Mouse (Mus musculus) gastrocnemius, adult 18-20 months (tissue): ENCODE data around the gene Klhl32. TPM values are rescaled to one million over a fixed set of nuclear protein-coding genes. Genes with fewer than 3 reads are reported as not detected.
"Not testable (repeated sequence)": the region's sequence is repeated elsewhere in the genome, so short reads cannot be mapped to it uniquely, and the experiment has no call there.

Source experiments
- DNase-seq: peaks from one replicate; pipeline ENCODE4 v3.0.0; 2021; ENCODE audit warnings: low spot score
- long read RNA-seq, 2 experiments: library from polyadenylated mRNA; stranded (forward); transcript quantifications; one replicate each; pipeline ENCODE4 v2.0.0; 2021
- total RNA-seq, 2 experiments: library from RNA; stranded (reverse); gene quantifications; 2 replicates each; pipeline ENCODE4 v1.2.3; 2021

Gene Klhl32
- under 1 TPM; 0.09 to 0.31 TPM for total RNA-seq
- long read RNA-seq, experiment 1: 0 reads
- long read RNA-seq, experiment 2, partial matches to known transcripts: 0 of 1 reads
- long read RNA-seq, experiment 2, other reads (novel, unspliced or antisense): 1 of 1 reads

DNA sequence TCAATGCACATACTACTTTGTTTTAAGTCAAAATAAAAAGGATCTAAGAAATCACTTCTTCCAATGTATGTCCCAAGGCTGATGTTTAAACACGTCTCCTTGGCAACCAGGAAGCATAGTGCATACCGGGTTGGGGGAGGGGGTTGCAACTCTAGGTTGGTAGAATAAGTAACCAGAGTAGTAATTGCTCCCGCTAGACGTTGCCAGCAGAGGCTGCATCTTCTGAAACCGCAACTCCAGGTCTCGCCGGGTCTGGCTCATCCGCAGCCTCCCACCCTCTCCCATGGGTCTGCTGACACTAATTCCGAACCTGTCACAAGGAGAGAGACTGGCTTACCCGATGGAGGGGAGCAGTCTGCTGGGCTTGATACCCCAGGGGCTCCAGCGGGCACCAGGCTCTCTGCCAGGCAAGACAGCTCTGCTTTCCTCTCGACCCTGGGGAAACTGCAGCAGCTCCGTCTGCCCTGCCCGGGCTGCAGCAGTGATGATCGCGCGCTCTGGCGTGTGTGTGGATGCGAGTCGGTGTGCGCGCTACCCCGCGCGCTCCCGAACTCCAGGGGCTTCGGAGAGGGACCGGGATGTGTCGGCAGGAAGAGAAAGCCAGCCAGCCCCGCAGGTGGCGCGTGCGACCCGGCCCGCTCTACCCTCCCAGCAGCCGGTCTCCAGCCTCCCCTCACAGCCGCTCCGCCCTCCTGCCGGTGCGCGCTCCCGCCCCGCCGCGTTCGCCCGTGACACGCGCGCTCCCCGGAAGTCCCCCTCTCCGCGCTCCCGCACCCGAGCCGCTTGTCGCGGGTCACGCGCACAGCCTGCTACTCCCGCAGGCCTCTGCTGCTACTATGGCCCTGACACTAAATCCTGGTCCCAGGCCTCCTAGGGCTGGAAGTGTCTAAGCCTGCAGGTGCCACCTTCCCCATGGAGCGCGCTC is at the start of gene Klhl32:
Gene Klhl32, minus strand, starts transcription at position 724 of the 925 bp plus-strand sequence.
- DNase-seq: peak; percentile 26

DNA sequence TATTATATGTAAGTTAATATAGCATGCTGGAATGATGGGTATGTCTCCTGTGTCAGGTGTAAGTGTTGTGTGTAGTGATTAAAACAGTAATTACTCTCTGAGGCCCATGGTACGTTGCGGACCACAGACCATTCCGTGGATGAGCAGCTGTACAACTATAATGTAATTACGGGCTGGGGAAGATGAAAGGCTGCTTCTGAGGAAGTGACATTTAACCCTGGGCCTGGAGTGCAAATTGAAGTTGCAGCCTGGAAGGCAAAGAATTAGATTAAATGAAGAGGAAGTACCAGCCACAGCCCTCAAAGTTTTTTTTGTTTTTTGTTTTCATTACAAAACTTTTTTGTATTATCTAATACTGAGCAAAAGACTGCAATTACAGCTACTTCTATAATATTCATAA is 48.2 kb upstream of the Klhl32 start:
- no peak for DNase-seq

DNA sequence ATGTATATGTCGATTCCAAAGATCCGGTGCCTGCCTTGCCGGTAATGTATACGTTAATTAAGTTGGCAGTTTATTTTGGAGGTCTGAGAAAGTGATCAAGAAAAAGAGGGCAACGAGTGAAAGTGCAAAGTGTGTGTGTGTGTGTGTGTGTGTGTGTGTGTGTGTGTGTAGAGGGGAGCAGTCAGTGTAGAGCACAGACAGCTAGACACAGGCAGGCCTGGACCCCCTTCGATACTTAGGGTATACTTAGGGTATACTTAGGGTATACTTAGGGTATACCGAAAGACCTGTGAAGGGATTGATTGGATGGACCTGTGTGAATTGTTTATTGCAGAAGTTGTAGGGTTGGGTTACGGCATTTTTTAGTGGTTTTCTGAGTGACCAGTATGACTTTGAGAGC is 47.7 kb upstream of the Klhl32 start:
- no peak for DNase-seq

DNA sequence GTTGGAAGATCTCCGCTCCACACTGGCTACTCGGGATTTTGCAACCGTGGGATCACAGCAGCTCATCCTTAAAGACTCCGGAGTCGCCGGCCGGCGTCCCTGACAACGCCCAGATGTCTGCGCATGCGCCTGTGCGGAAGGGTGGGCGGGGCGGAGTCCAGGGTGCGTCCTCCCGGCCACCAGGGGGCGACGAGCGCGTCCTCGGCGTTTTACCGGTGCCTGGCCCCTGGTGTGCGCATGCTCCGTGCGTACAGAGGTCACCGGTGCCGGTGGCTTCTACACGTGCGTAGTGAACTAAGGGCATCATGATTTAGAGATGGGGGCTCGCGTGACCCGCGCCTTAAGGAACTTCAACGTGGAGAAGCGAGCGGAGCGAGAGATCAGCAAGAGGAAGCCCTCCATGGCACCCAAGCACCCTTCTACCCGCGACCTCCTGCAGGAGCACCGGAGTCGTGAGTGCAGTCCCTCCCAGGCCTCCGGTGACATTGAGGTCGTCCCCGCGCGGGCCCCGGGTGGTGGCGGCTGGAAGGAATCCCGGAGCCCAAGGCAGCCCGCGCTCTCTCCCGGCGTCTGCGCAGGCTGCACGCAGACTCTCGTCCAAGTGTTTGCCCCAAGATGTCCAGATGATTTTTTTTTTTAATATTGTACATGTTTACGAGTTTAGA is 47.1 kb upstream of the Klhl32 start, which contains the start of gene Ndufaf4:
Gene Ndufaf4, plus strand, starts transcription at position 233 of the 665 bp plus-strand sequence.
- peak; percentile 97 for DNase-seq

DNA sequence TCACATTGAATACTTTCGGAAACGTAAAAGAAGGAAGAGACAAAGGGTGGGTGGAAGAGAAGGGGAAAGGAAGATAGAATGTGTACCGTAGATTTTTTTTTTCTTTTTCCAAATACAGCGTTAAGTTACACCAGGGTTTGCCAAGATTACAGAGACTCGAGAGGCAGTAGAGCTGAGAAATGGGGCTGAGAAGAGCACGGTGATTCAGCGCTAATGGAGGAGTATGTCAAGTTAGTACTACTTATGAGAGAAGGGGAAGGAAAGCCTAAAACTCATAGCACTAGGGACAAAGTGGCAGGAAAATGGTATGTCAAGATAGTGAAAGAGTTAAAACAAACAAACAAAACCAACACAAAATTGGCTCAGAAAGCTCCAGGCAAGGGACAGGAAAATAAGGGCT is 46.4 kb upstream of the Klhl32 start:
- DNase-seq: no peak

DNA sequence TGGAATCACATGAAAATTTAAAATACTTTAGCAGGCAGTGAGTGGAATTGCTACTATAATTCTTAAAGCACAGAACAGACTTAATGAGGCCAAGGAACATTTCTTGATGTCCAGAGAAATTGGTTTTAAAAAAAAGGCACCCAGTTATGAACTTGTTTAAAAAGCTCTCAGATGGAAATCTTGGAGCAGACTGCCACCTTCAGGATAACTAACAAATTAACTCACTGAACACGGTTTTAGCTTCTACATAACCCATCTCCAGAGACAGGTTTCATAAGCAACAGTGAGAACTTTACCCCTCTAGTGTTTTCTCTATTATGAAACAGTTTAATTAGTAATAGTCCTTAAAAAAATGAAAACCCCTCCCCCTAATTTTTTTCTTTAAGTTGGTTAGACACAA is 45.9 kb upstream of the Klhl32 start:
- peak; percentile 26 for DNase-seq

DNA sequence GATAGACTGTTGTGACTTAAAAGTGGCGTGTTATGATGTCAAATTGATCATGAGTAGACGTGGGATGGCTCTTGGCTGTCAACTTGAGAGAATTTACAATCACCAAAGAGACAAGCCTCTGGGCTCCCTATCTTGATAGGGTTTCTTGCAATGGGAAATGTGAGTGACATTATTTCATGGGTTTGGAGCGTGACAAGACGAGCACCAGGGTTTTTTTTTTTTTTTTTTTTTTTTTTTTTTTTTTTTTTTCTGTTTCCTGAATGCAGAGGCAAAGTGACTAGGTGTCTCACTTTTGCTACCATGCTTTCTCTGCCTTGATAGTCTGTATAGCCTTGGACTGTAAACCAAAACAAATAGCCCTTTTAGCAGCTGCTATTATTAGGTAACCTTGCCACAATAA is 43.7 kb upstream of the Klhl32 start:
- DNase-seq: no peak

DNA sequence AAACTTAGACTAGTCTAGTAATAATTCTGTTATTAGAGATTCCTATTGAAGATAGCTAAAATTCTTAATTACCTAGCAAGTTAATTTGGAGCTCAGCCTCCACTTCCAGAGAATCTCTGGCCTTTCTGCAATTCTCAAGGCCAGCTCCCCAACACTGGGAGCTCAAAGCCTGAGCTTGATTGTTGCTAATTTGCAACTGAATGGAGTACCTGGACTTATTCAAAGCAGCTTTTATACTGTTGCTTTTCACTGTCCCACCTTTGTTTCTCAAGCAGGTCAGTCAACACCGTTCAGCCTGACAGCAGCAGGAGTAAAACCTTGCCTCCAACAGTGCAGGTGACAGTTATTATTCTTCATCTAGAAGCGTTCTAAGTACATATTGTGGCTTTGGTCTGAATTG is 41.4 kb upstream of the Klhl32 start:
- not testable (repeated sequence) for DNase-seq

DNA sequence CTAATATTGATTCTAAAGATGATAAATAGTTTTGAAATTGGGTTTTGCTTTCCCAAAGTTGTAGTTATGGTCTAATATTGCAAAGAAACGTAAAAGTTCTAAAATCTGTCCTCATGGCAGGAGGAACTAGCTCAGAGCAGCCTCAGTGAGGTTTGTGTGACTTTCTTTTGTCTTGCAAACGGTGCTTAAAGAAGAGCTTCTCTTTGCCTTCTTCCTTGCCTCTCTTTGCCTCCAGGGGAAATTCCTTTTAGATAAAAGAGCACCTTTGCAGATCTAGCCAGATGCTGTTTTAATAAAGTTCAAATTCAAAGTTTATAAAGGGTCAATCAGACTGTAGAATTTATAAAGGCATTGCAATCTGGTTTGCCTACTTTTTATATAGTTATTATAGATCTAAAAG is 38.5 kb upstream of the Klhl32 start:
- DNase-seq: not testable (repeated sequence)

DNA sequence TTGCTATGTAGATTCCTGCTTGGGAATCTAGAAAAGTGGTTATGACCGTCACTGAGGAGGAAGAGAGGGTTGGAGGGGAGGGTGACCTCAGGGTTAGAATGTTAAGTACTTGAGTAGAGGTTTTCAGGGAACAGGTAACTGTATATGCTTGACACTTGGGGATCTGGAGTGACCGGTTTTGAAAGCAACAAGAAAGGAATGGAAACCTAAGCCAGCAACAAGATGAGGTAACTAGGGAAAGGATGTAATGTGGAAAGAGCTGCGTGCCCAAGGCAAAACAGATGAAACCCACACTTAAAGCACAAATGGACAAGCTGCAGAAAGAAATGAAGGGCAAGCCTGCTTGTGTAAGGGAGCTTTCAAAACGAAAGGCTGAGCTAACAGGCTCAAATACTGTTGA is 18.3 kb upstream of the Klhl32 start:
- DNase-seq: no peak

DNA sequence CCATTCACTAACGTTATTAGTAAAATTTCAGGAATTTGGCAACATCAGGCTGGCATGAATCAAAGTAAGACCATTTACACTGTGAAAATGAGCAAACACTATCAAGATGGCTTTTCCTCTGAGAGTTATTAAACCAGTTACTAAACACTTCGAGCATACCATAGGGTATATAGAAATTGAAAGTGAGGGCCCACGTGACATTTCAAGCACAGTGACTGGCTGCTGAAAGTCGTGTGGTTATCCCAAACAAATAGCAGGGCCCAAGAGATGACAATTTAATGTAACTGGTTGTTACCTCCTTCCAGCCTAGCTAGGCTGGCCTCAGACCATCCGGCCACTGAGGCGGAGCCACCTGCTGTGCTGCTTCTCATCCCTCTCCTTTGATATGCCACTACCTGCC is 14.8 kb upstream of the Klhl32 start:
- no peak for DNase-seq

DNA sequence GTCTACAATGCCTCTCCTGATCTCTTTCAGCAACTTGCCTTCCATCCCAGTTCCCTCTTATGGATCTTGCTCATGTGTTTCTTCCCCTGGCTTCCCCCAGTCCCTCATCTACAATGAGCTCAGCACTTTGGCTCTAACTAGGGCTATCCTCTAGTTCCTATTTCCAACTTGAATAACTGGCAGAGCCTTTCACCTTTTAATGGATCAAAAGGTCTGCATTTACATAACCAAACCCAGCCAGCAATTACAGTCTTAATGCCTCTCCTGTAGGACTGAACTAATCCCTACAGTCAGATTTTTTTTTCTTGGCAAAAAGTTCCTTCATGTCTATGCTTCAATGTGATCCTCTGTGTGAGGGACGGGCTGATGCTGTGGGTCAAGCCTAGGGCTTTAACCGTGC is 3.5 kb downstream of the Klhl32 start:
- DNase-seq: no peak

DNA sequence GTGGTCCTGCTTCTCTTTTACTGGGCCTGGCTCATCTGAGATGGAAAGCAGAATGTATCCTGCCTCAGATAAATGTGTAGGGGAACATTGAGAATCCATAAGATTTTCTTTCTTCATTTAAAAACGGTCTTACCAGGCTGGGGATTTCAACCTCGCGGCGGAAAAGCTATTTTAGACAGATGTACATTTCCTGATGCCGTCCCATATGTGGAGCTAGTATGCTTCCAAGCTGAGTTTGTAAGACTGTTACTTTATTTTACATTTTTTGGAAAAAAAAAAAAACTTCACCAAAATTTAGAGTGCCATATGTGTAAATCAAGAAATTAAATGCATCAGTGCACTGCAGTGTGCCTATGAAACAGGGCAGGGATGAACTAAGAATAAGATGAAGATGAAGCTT is 5.4 kb downstream of the Klhl32 start:
- no peak for DNase-seq

DNA sequence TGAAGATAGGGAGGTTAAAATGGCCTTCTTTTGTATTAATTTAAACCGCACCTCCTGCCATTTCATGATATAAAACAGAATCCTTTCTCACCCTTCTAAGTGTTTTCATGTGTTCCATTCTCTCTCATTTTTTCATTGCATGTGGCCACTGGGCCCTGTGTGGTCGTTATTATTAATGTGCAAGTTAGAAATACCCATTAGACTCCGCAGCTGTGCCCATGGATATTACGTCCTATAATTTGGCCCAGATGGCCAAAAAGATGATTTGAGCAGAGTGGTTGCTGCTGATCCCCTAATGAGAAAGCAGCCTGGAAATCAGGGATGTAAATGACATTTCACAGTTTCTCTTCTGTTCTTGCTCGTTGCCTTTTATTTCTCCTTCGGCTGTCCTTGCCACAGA is 12.4 kb downstream of the Klhl32 start:
- no peak for DNase-seq

DNA sequence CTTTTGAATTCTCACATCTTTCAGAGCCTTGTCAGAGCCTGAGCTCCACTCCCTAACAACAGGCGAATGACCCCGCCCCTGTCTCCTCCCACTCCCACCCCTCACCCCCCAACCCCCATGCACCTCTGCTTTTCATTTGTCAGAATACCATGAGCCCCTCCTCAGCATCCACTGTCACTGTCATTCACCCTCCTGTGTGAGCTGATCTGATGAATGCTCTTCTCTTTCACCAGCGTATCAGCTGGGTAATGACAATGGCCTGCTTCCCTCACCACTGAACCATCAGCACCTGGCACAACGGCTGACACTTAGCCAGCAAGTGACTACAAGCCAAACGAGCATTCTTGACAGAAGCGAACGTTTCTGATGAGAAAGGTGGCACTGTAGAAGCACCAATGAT is 15.4 kb downstream of the Klhl32 start:
- DNase-seq: no peak

DNA sequence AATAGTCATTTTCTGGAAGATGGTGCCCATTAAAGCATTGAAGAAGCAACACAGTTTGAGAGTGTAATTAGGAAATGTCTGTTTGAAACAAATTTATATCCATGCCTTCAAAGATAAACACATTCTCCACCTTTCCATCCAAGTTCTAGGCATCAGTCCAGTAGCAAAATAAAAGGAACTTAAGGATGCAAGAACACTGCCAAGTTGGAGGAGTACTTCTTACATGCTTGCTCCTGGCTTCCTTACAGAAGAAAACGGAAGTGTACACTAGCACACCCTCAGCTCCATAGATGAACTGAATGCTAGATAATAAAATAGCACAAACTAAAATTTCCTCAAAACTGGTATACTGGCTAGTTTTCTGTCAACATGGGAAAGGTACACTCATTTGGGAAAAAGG is 42.6 kb downstream of the Klhl32 start:
- no peak for DNase-seq

DNA sequence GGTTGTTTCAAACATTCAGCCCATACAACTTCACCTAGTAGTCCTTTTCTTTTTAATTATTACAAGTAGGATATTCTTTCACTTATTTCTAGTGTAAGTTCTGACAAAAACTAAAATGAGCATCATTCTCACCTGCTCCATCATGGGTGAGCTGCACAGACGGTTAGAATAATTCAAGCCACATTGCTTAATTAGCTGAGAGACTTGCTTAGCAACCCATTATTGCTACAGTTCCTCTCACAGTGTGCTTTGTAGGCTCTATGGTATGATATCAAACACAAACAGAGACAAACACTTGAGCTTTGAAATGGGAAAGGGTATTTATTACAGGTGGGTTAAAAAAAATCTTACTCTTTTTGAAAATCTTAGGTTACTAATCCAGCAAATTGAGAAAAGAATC is 49.0 kb downstream of the Klhl32 start:
- DNase-seq: no peak

DNA sequence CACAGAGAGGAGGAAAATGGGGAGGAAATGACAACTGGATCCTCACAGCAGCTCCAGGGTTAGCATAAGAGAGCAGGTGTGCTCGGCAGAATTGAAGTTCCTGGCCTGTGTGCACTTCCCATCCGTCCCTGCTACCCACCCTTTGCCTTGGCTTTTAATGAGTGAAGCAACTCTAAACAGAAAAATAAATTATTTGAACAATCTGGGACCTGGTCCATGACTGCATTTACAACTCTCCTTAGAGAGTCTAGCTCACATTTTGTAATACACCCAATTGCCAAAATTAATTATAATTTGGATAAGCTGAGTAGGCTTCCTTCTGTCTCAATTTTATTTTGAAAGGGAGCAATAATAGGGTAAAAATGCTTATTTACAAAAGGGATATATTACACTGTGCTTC is 49.6 kb downstream of the Klhl32 start:
- DNase-seq: no peak

DNA sequence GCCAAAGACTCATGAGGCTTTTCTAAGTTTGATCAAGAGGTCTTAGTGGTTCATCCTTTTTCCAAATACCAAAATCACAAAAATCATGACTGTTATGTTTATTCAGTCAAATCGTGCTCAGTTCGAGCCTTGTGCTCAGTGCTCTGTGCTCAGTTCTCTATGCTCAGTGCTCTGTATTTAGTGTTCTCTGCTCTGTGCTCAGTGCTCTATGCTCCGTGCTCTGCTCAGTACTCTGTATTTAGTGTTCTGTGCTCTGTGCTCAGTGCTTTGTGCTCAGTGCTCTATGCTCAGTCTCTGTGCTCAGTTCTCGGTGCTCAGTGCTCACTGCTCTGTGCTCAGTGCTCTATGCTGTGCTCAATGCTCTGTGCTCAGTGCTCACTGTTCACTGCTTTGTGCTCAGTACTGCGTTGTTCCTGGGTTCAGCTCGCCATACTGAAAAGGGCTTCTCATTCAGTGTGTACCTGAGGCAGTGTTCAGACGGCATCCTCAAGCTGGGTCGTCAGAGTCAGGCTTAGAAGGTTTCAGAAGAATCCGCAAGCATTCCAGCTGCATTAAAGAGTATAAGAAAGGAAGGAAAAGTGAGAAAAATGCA is 50.5 kb downstream of the Klhl32 start:
- DNase-seq: no peak

DNA sequence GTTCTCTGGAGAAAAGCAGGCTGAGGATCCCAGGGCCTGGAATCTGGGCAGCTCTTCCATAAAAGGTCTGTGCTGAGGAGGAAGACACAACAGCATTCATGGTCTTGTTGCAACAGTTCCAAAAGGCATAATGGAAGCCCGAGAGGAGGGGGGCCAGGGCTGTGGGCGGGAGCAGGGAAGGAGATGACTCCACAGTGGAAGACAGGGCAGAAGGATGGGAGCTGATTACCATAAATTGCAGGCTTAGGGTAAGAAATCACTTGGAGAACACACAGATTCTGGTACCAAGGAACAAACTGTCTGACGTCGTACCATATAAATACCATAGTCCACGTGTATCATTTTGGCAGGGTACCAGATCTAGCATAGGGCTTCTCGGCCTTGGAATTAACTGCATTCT is 51.9 kb downstream of the Klhl32 start:
- no peak for DNase-seq

DNA sequence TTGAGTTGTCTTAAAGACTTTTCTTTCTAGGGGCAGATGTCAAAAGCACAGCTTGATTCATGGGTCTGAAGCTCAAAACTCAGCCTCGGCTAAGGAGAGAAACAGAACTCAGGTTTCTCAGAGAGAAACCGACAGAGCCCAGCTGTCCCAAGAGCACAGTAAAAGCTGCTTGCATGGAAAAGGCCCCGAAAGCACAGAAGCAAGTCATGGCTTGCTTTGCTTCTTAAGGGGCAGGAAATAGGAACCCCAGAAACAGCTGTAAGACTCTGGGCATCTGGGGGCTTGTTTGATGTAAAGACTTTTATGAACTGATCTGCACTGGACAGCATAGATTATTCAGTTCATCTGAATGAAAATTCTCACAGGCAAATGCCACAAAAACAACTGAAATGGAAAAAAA is 53.1 kb downstream of the Klhl32 start:
- DNase-seq: no peak

DNA sequence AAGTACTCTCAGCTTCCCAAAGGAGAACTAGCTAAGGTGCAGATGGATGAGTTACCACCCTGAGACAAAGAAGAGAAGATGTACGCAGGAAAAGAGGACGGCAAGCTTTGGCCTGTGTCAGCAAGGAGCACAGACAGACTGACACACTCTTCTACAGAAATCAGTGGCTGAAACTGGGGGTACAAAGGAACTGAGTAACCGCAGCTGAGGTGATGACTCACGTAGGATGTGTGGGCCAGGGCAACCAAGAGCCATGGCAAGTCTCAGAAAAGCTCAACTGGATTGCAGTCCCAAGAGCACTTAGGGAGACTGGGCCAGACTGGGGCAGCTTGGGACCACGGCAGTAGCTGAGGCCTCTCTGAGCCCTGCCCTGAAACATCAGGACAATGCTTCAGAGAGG is 53.6 kb downstream of the Klhl32 start:
- no peak for DNase-seq
